Mouse (Mus musculus): ENCODE data around the gene Lrrc3b. TPM values are rescaled to one million over a fixed set of nuclear protein-coding genes. Genes with fewer than 3 reads are reported as not detected.

Lrrc3b gene
- total RNA-seq, 1 experiment from 2014 or later = not detected

GRCm38 (mm10) chr14:15359134-15359533, 79.7 kb downstream of the Lrrc3b start:
- ATAC-seq (replicated peaks in 1 of 2; ENCODE audit: insufficient read depth in 1 of 2, low FRiP score in 2 of 2, low TSS enrichment in 1 of 2, low read depth in 1 of 2, poor library complexity in 2 of 2, severe bottlenecking in 2 of 2) = no peak

GRCm38 (mm10) chr14:15355512-15355911, 83.3 kb downstream of the Lrrc3b start:
- ATAC-seq (replicated peaks in 1 of 2; ENCODE audit: insufficient read depth in 1 of 2, low FRiP score in 2 of 2, low TSS enrichment in 1 of 2, low read depth in 1 of 2, poor library complexity in 2 of 2, severe bottlenecking in 2 of 2) = peak; percentile 66 to 71; a peak in 3 of 4 replicates

GRCm38 (mm10) chr14:15354299-15354698, 84.5 kb downstream of the Lrrc3b start:
- no peak for ATAC-seq (replicated peaks in 1 of 2; ENCODE audit: insufficient read depth in 1 of 2, low FRiP score in 2 of 2, low TSS enrichment in 1 of 2, low read depth in 1 of 2, poor library complexity in 2 of 2, severe bottlenecking in 2 of 2)

GRCm38 (mm10) chr14:15333130-15333529, 105.7 kb downstream of the Lrrc3b start:
- ATAC-seq (replicated peaks in 1 of 2; ENCODE audit: insufficient read depth in 1 of 2, low FRiP score in 2 of 2, low TSS enrichment in 1 of 2, low read depth in 1 of 2, poor library complexity in 2 of 2, severe bottlenecking in 2 of 2) = no peak

GRCm38 (mm10) chr14:15331370-15331769, 107.4 kb downstream of the Lrrc3b start:
- no peak for ATAC-seq (replicated peaks in 1 of 2; ENCODE audit: insufficient read depth in 1 of 2, low FRiP score in 2 of 2, low TSS enrichment in 1 of 2, low read depth in 1 of 2, poor library complexity in 2 of 2, severe bottlenecking in 2 of 2)

GRCm38 (mm10) chr14:15330155-15330554, 108.6 kb downstream of the Lrrc3b start:
- ATAC-seq (replicated peaks in 1 of 2; ENCODE audit: insufficient read depth in 1 of 2, low FRiP score in 2 of 2, low TSS enrichment in 1 of 2, low read depth in 1 of 2, poor library complexity in 2 of 2, severe bottlenecking in 2 of 2) = no peak

GRCm38 (mm10) chr14:15325872-15326271, 112.9 kb downstream of the Lrrc3b start:
- ATAC-seq (replicated peaks in 1 of 2; ENCODE audit: insufficient read depth in 1 of 2, low FRiP score in 2 of 2, low TSS enrichment in 1 of 2, low read depth in 1 of 2, poor library complexity in 2 of 2, severe bottlenecking in 2 of 2) = no peak

- no peak for ATAC-seq (replicated peaks in 1 of 2; ENCODE audit: insufficient read depth in 1 of 2, low FRiP score in 2 of 2, low TSS enrichment in 1 of 2, low read depth in 1 of 2, poor library complexity in 2 of 2, severe bottlenecking in 2 of 2)
These were observed 116.2 kb downstream of the Lrrc3b start for GRCm38 (mm10) chr14:15322441-15323123.

GRCm38 (mm10) chr14:15319399-15319915, 119.3 kb downstream of the Lrrc3b start:
- ATAC-seq (replicated peaks in 1 of 2; ENCODE audit: insufficient read depth in 1 of 2, low FRiP score in 2 of 2, low TSS enrichment in 1 of 2, low read depth in 1 of 2, poor library complexity in 2 of 2, severe bottlenecking in 2 of 2) = no peak

GRCm38 (mm10) chr14:15308576-15308975, 130.2 kb downstream of the Lrrc3b start:
- no peak for ATAC-seq (replicated peaks in 1 of 2; ENCODE audit: insufficient read depth in 1 of 2, low FRiP score in 2 of 2, low TSS enrichment in 1 of 2, low read depth in 1 of 2, poor library complexity in 2 of 2, severe bottlenecking in 2 of 2)
